Mouse (Mus musculus): Measurements from ENCODE around the gene Celf5. TPM values are rescaled to one million over a fixed set of nuclear protein-coding genes. Genes with fewer than 3 reads are reported as not detected.
A peak's percentile ranks its signal among the peaks of the same experiment; 100 is the strongest.

Celf5 gene
- polyA plus RNA-seq, 1 experiment from 2014 or later: 1.7 TPM

DNA sequence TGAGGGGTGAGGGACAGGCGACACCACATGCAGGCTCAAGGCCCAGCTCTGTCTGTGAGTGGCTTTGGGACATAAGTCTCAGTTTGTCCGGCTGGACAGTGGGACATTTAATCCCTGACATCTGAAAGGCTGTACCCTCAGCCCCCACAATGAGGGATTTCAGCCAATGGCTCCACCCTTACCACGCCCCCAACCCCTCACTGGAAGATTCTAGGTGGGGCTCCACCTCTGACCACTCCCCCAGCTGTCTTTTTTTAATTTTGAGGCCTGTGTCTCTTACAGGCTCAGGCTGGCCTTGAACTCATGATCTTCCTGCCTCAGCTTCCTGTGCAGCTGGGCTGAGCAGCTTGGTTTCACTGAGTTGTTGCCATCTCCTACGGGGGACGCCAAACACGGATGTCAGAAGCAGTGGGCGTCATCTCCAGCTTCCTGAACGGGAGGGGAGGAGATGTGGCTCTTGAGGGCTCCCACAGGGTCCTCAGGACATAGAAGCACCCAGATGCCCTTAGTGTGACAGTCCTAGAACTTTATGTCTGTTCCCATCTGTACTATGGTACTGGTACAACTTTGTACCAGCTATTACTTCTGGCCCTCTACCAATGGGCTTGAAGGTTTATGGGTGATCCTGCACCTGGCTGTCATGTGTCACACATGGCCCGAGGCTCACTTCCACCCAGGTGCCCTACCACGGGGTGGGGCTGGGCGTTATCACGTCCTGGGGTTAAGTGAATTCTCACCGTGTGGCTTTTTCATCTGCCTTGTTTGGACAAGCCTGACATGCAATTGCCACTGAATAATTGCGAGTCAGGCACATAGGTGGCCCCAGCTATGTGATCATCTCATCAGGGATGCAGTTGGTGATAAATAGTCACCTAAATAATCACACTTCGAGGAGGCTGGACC is 47.9 kb downstream of the Celf5 start:
- Histone ChIP-seq H3K4me2 (replicated peaks) (no peak overlapping the region), H3K4me1 (replicated peaks) (peaks cover 32% of the 10 kb centered on the region), H3K4me3 (replicated peaks) (no peak overlapping the region), H3K9ac (no peak overlapping the region), H3K9me3 (no peaks in the 10 kb centered on the region), H3K27me3 (replicated peaks) (0 out of 2 replicates have a peak, but pooled peaks cover 7% of the 10 kb centered on the region), H3K27ac (no peak overlapping the region), H3K36me3 (no peaks in the 10 kb centered on the region)
- WGBS: 46% methylated on average over 15 of the region's 15 CpGs
- no peak for ATAC-seq

DNA sequence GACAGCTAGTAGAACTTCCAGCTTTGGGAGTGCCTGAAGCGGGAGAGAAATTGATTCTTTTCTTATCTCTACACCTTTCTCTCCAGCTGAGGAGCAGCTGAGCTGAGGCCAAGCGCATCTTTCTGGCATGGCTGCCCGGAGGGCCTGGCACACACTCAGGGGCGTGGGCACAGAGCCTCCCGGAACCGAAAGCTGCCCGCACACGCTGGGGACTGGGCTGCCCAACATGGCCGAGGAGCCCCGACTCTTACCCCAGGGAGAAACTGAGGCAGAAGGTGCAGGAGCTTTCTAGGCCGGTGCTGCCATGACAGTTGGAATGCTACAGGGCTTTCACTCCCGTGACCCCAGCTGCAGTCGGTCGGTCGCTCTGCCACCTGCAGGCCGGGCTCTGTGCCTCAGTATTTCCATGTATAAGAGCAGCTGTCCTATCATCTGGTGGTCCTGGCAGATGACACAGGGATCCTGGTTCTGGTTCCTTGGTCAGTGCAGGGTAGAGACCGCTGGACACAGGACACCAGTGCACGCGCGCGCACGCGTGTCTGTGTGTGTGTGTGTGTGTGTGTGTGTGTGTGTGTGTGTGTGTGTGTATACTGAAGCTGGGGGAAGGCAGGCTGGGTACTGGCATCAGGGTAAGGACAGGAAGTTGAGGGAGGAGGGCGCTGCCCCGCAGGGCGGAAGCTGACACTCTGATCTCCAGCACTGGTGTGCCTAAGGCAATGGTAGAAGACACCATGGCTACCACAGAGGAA is 48.8 kb downstream of the Celf5 start:
- H3K9me3 ChIP-seq: no peaks in the 10 kb centered on the region
- no peak overlapping the region for H3K9ac ChIP-seq
- H3K4me1 ChIP-seq (replicated peaks): peaks cover 39% of the 10 kb centered on the region
- 0 out of 2 replicates have a peak, but pooled peaks cover 7% of the 10 kb centered on the region for H3K27me3 ChIP-seq (replicated peaks)
- 73% methylated on average over 26 of the region's 26 CpGs for WGBS
- ATAC-seq: no peak
- no peak overlapping the region for H3K27ac ChIP-seq
- H3K36me3 ChIP-seq: no peaks in the 10 kb centered on the region
- H3K4me2 ChIP-seq (replicated peaks): peak overlapping the region; percentile 61; the same call in 1 of the 2 replicates
- H3K4me3 ChIP-seq (replicated peaks): no peak overlapping the region

DNA sequence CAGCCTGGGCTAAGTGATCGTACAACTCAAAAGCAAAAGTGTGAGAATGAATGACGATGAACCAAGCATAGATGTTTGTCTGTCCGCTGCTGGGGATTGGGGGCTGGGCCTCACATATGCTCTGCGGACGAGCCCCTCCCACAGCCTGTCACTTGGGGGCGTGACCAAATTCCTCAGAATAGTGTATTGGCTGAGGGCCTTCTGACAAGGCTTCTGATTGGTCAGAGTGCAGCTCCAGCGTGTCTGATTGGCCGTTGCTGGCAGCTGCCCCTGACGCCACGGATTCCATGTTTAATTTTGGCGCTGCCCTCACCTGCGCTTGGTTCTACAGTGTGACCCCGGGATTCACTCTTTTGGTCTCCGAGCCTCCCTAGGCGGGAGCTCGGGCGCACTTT is 49.6 kb downstream of the Celf5 start:
- Histone ChIP-seq H3K9ac (peak overlapping the region; percentile 35), H3K4me2 (replicated peaks) (peak overlapping the region; percentile 61), H3K4me1 (replicated peaks) (peaks cover 39% of the 10 kb centered on the region), H3K9me3 (no peaks in the 10 kb centered on the region), H3K27me3 (replicated peaks) (0 out of 2 replicates have a peak, but pooled peaks cover 7% of the 10 kb centered on the region), H3K4me3 (replicated peaks) (peak overlapping the region; percentile 27), H3K36me3 (no peaks in the 10 kb centered on the region), H3K27ac (no peak overlapping the region)
- 3% methylated on average over 17 of the region's 17 CpGs for WGBS
- peak; percentile 83 for ATAC-seq

DNA sequence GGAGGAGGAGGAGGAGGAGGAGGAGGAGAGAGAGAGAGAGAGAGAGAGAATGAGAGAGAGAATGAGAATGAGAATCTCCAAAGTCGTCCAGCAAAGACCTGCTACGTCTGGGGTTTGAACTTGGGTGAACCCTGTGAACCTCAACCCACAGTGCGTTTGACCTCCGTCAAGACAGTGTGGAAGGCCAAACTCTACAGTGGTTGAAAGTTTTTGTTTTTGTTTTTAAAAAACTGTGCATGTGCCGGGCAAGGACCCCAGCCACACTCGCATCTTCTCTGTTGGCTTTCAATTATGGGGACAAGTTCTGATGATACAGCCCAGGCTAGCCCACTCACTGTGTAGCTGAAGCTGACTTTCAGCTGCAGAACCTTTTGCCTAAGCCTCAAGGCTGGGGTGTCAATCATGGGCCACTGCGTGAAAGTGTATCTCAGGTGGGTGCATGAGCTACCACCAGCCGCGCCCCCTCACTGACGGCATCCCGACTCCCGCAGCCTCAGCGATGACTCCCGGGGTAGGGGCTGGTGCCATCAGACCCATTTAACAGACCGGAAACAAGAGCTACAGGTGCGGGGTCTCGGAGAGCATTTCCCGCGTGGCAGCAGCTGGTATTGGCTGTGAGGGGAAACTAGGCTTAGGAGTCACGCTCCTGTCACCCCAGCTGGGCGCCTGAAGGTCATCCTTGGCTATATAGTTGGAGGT is 50.2 kb downstream of the Celf5 start:
- no peaks in the 10 kb centered on the region for H3K9me3 ChIP-seq
- H3K4me1 ChIP-seq (replicated peaks): peaks cover 41% of the 10 kb centered on the region
- H3K9ac ChIP-seq: no peak overlapping the region
- peak overlapping the region; percentile 61 for H3K4me2 ChIP-seq (replicated peaks)
- ATAC-seq: no peak; the same call in 1 of the 2 replicates
- no peak overlapping the region for H3K4me3 ChIP-seq (replicated peaks)
- 63% methylated on average over 21 of the region's 21 CpGs for WGBS
- 0 out of 2 replicates have a peak, but pooled peaks cover 7% of the 10 kb centered on the region for H3K27me3 ChIP-seq (replicated peaks)
- no peak overlapping the region for H3K27ac ChIP-seq
- no peaks in the 10 kb centered on the region for H3K36me3 ChIP-seq

DNA sequence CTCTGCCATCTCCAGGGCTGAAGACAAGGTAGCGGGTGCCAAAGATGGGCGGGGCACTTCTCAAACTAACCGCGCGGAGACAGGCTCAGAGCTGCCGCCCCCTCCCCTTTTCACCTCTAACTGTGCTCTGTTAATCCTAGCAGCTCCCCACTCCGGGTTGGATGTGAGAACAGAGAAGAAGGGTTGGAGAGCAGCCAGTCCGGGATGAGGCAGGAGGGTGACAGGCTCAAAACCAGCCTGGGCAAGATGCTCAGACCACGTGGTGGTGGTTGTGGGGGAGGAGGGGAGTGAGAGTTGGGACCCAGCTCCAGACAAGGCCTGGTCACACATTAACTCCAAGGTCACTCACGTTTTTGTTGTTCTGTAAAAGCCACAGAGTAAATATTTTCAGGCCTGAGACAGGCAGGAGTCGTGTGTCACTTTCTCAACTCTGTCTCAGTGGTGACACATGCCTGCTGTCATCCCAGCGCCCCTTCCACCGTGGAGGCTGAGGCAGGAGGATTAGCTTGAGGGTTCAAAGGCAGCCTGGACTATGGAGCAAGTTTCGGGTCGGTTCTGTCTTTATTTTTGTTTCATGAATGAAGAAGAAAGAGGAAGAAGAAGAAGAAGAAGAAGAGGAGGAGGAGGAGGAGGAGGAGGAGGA is 50.9 kb downstream of the Celf5 start:
- peaks cover 44% of the 10 kb centered on the region for H3K4me1 ChIP-seq (replicated peaks)
- H3K9me3 ChIP-seq: no peaks in the 10 kb centered on the region
- H3K36me3 ChIP-seq: no peaks in the 10 kb centered on the region
- H3K27ac ChIP-seq: no peak overlapping the region
- no peak overlapping the region for H3K9ac ChIP-seq
- 0 out of 2 replicates have a peak, but pooled peaks cover 7% of the 10 kb centered on the region for H3K27me3 ChIP-seq (replicated peaks)
- H3K4me3 ChIP-seq (replicated peaks): peak overlapping the region; percentile 74; the same call in 1 of the 2 replicates
- no peak for ATAC-seq
- H3K4me2 ChIP-seq (replicated peaks): peak overlapping the region; percentile 95
- WGBS: 15% methylated on average over 15 of the region's 15 CpGs

DNA sequence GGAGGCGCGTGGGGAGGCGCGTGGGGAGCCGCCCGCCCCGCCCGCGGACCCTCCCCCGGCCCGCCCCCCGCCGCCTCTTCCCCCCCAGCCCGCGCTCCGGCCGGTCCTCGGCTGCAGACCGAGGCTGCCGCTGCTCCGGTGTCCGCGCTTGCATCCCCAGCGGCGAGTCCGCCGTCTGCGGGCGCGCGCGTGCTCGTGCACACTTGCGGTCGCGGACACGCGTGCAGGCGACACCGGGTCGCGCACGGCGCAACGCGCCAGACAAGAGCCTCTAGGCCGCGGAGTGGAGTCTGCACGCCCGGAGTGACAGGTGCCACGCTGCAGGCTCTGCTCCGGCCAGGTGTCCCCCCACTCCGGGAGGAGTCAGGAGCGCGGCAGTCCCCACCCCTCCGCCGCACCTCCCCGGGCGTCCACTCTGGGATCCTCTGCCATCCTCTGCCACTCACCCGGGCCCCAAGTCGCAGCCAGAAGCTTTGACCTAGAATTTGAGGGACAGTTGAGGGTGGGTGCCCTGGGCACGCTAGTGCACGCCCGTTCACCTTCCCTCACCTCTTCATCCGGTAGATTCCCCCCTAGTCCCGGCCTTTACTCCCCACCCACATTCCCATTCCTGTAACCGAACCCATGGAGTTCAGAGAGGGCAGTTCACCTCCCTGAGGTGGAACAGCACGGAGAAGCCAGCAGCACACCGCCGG is 51.5 kb downstream of the Celf5 start:
- H3K4me3 ChIP-seq (replicated peaks): peak overlapping the region; percentile 74
- peak overlapping the region; percentile 76 for H3K9ac ChIP-seq
- H3K27me3 ChIP-seq (replicated peaks): 0 out of 2 replicates have a peak, but pooled peaks cover 5% of the 10 kb centered on the region
- H3K4me1 ChIP-seq (replicated peaks): peaks cover 44% of the 10 kb centered on the region
- no peaks in the 10 kb centered on the region for H3K36me3 ChIP-seq
- WGBS: 2% methylated on average over 53 of the region's 70 CpGs
- peak overlapping the region; percentile 95 for H3K4me2 ChIP-seq (replicated peaks)
- H3K27ac ChIP-seq: peak overlapping the region; percentile 91
- no peaks in the 10 kb centered on the region for H3K9me3 ChIP-seq
- peak; percentile 17 for ATAC-seq

DNA sequence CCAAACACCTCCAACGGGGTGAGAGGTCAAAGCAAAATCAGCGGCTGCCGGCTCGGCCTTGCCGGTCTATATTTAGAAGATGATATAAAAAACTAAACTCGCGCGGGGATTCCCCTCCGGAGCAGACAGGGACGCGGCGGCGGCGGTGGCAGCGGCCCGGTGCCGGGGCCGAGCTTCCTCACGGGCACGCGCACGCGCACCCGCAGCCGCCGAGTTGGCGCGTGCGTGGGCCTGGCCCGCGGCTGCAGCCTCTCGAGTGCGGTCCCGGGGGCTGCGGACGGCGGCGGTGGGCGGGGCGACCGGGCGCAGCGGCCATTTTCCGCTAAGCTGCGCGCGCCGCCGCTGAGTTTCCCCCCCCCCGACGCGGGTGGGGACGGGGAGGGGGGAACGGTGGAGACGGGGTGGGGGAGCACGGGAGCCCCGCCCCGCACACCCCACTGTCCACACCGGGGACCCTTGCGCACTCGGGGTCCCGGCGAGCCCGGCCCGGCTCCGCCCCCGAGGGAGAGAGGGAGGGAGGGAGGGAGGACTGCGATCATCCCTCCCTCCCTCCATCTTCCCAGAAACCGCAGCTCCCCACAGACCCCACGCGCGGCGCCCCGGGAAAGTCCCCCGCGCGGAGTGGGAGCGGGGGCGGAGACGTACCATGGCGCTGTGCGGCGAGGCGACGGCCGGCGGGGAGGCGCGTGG is 52.2 kb downstream of the Celf5 start:
- H3K4me3 ChIP-seq (replicated peaks): peak overlapping the region; percentile 74
- no peaks in the 10 kb centered on the region for H3K9me3 ChIP-seq
- H3K27me3 ChIP-seq (replicated peaks): 0 out of 2 replicates have a peak, but pooled peaks cover 3% of the 10 kb centered on the region
- WGBS: under 1% methylated on average over 48 of the region's 89 CpGs
- peak overlapping the region; percentile 95 for H3K4me2 ChIP-seq (replicated peaks)
- peak overlapping the region; percentile 91 for H3K27ac ChIP-seq
- peaks cover 48% of the 10 kb centered on the region for H3K4me1 ChIP-seq (replicated peaks)
- H3K9ac ChIP-seq: peak overlapping the region; percentile 76
- no peaks in the 10 kb centered on the region for H3K36me3 ChIP-seq
- peak; percentile 20 for ATAC-seq

DNA sequence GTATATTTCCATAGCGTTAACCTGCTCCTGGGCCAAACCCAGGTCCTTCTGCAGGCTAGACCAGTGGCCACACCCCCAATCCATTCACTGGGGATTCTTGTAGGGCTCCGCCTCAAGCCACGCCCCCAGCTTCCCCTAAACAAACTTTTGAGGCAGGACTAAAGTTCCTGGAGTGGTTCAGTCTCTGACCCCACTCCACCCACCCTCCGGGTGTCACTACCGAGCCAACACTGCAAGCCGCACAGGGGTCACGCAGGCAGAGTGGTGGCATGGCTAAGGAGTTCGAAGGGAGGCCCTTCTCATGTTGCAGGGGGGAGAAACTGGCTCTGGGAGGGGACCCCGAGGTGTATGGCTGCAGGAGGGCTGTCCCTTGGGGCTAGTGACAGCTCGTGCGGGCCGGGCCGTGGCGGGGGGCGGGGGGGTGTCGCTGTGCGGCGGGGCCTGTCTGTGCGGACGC is 52.9 kb downstream of the Celf5 start:
- no peaks in the 10 kb centered on the region for H3K9me3 ChIP-seq
- H3K36me3 ChIP-seq: no peaks in the 10 kb centered on the region
- peak; percentile 50 for ATAC-seq
- H3K9ac ChIP-seq: peak overlapping the region; percentile 76
- peak overlapping the region; percentile 95 for H3K4me2 ChIP-seq (replicated peaks)
- peak overlapping the region; percentile 91 for H3K27ac ChIP-seq
- WGBS: under 1% methylated on average over 20 of the region's 20 CpGs
- H3K4me3 ChIP-seq (replicated peaks): peak overlapping the region; percentile 74
- peaks cover 53% of the 10 kb centered on the region for H3K4me1 ChIP-seq (replicated peaks)
- 0 out of 2 replicates have a peak, but pooled peaks cover 2% of the 10 kb centered on the region for H3K27me3 ChIP-seq (replicated peaks)

DNA sequence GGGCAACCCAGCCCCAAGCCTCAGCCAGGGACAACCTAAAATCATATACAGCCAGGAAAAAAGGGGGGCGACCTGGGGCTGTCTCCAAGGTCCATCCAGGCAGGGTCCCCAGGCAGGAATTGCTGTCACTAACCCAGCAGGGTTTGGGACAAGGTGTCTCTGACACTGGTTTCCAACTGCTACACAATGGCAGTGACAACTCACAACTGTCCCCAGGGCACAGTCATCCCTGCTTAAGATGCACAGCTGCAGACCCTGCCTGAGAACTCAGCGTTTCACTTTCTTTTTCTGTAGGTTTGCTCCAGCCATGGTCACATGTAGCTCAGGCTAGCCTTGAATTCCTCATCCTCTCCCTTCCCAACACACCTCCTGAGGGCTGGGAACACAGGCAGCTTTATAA is 53.4 kb downstream of the Celf5 start:
- 38% methylated on average over 2 of the region's 2 CpGs for WGBS
- H3K27me3 ChIP-seq (replicated peaks): no peaks in the 10 kb centered on the region
- H3K4me1 ChIP-seq (replicated peaks): peaks cover 57% of the 10 kb centered on the region
- no peak overlapping the region for H3K9ac ChIP-seq
- peak overlapping the region; percentile 74; the same call in 1 of the 2 replicates for H3K4me3 ChIP-seq (replicated peaks)
- no peaks in the 10 kb centered on the region for H3K36me3 ChIP-seq
- H3K4me2 ChIP-seq (replicated peaks): peak overlapping the region; percentile 95
- H3K27ac ChIP-seq: 0 out of 2 replicates have a peak overlapping the region, but pooled peaks have one; percentile 91
- H3K9me3 ChIP-seq: no peaks in the 10 kb centered on the region
- no peak for ATAC-seq

DNA sequence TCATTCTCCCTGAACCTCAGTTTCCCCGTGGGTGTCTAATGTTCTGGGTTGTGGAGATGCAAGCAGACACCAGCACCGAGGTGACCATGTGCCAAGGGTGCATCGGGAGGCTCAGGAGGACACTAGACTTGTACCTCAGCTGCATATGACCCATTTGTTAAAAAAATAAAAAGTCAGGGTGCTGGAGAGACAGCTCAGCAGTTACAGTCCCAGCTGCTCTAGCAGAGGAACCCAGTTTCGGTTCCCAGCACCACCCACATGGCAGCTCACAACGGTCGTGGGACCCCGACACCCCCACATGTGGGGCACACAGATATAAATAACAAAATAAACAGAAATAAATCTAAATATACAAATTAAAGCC is 54.0 kb downstream of the Celf5 start:
- Histone ChIP-seq H3K27me3 (replicated peaks) (no peaks in the 10 kb centered on the region), H3K36me3 (no peaks in the 10 kb centered on the region), H3K9ac (no peak overlapping the region), H3K4me2 (replicated peaks) (no peak overlapping the region), H3K27ac (no peak overlapping the region), H3K9me3 (no peaks in the 10 kb centered on the region), H3K4me3 (replicated peaks) (no peak overlapping the region), H3K4me1 (replicated peaks) (peaks cover 55% of the 10 kb centered on the region)
- no peak for ATAC-seq
- WGBS: 86% methylated on average over 7 of the region's 7 CpGs
